Mouse (Mus musculus): ENCODE data around the gene Fam83c.

GRCm38 (mm10) chr2:155872930-155873507, 38.4 kb upstream of the Fam83c start:
- TF ChIP-seq CTCF (IDR thresholded peaks at IDR 0.05; ENCODE audit: insufficient read depth, low read depth, low read length) (no peak), POLR2A (IDR thresholded peaks at IDR 0.05; ENCODE audit: insufficient read depth, low read depth, low read length) (no peak)

Data from olfactory bulb, adult 2 months (tissue).